Mouse (Mus musculus) heart, embryonic 11.5 days (tissue): ENCODE measurements around the gene Marveld1. TPM values are rescaled to one million over a fixed set of nuclear protein-coding genes. Genes with fewer than 3 reads are reported as not detected.

ENCODE experiments used
- ATAC-seq: fragments of 200-750 bp; cut with Nextera tagmentation; replicated peaks from 2 replicates; pipeline ENCODE4 v1.8.0; 2017; ENCODE audit warnings: moderate library complexity; ENCODE audit not compliant: insufficient number of reproducible peaks, low FRiP score, low TSS enrichment
- H3K27ac ChIP-seq: fragments of 300-500 bp; sonication (generic); 2 replicates; pipeline ENCODE4 v1.5.1; 2014; ENCODE audit warnings: mild to moderate bottlenecking, low read depth, low read length
- H3K27me3 ChIP-seq: fragments of 300-500 bp; sonication (generic); 2 replicates; pipeline ENCODE4 v1.6.1; 2014; ENCODE audit warnings: mild to moderate bottlenecking, low read length, mixed read lengths; ENCODE audit not compliant: control insufficient read depth, insufficient read depth
- H3K36me3 ChIP-seq: fragments of 300-500 bp; sonication (generic); 2 replicates; pipeline ENCODE4 v1.6.1; 2014; ENCODE audit warnings: mild to moderate bottlenecking, low read length, moderate library complexity, mixed read lengths; ENCODE audit not compliant: control insufficient read depth, insufficient read depth
- H3K4me1 ChIP-seq: fragments of 300-500 bp; sonication (generic); 2 replicates; pipeline ENCODE4 v1.6.1; 2014; ENCODE audit warnings: low read length; ENCODE audit not compliant: control insufficient read depth, insufficient read depth
- H3K4me2 ChIP-seq: fragments of 300-500 bp; sonication (generic); 2 replicates; pipeline ENCODE4 v1.6.1; 2014; ENCODE audit warnings: mild to moderate bottlenecking, moderate library complexity
- H3K4me3 ChIP-seq: fragments of 300-500 bp; sonication (generic); 2 replicates; pipeline ENCODE4 v1.5.1; 2014; ENCODE audit warnings: low read depth, low read length
- H3K9ac ChIP-seq: fragments of 300-500 bp; sonication (generic); 2 replicates; pipeline ENCODE4 v1.6.1; 2014; ENCODE audit warnings: mild to moderate bottlenecking, low read depth, low read length, moderate library complexity
- H3K9me3 ChIP-seq: fragments of 300-500 bp; sonication (generic); replicated peaks from 2 replicates; pipeline ENCODE4 v1.6.1; 2016; ENCODE audit warnings: low read length; ENCODE audit not compliant: control insufficient read depth
- WGBS: fragments of 180-500 bp; shearing (Covaris S2); extraction: QIAGEN DNeasy Blood & Tissue Kit; methylation state at CpG from one replicate; pipeline ENCODE4 v1.1.7; 2014; ENCODE audit not compliant: insufficient replicate concordance; 5-methylcytosine and 5-hydroxymethylcytosine counted together
- polyA plus RNA-seq: library from polyadenylated mRNA; unstranded; fragments of >200 nt; fragmentation: Nextera tagmentation; extraction: Ambion mirVana; gene quantifications from 2 replicates; pipeline ENCODE4 v1.2.1, GENCODE M21; 2014

Marveld1 gene
- polyA plus RNA-seq, 1 experiment from 2014 or later: 14.4 TPM

DNA sequence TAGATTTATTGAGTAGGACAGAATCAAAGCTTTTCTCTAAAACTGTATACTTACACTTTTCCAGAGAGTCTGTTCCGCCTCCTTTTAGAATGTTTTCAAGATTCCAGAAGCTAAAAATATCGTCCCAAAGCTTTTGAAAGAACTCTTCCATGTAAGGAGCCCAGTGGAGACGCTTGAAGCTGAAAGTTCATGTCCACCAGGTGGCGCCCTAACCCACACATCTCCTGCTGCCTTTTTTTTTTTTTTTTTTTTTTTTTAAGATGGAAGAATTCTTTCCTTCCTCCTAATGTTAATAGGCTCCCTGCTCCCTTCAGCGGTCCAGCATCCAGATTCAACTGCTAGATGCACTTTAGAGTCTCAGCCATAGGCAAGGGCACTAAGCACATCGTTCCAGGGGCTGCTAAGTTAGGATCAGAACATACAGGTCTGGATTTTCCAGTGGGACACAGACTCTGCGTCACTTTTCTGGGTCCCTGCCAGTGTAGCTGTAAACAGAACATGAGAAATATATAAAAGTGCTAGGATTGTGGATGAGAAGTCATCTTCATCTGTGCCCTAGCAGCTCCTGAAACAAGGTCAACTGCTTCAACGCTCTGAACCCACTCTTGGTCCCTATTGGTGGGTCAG lies 2.5 kb upstream of the Marveld1 start:
- no peak overlapping the region for H3K27ac ChIP-seq

DNA sequence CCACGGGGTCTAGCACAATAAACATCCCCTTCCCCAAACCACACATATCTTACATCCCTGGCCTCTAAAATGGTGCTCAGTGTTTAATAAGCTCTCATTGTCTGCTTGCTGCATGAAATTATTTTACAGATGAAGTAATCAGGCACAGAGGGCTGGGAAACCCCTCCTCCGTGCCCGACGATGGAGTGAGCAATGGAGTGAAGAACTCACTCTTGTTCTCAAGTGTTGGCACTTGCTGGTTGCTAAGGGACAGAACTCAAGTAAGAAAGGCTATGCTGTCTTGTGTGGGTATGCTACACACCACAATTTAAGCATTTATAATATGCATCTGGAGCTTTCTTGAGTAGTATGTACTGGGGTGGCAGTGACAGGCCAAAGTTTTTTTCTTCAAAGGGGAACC lies 2.0 kb upstream of the Marveld1 start:
- H3K27ac ChIP-seq: no peak overlapping the region
- ATAC-seq: no peak
- peaks cover 21% of the 10 kb centered on the region for H3K4me1 ChIP-seq
- H3K4me3 ChIP-seq: no peak overlapping the region
- no peaks in the 10 kb centered on the region for H3K36me3 ChIP-seq
- 56% methylated on average over 4 of the region's 4 CpGs for WGBS
- no peaks in the 10 kb centered on the region for H3K27me3 ChIP-seq
- no peak overlapping the region for H3K9ac ChIP-seq
- H3K4me2 ChIP-seq: no peak overlapping the region
- no peaks in the 10 kb centered on the region for H3K9me3 ChIP-seq

More for the DNA sequence above, 2.5 kb upstream of the Marveld1 start:
- no peaks in the 10 kb centered on the region for H3K36me3 ChIP-seq
- no peak overlapping the region for H3K4me3 ChIP-seq
- H3K9ac ChIP-seq: no peak overlapping the region
- H3K4me1 ChIP-seq: peaks cover 15% of the 10 kb centered on the region
- 28% methylated on average over 8 of the region's 8 CpGs for WGBS
- ATAC-seq: no peak
- no peak overlapping the region for H3K4me2 ChIP-seq
- no peaks in the 10 kb centered on the region for H3K9me3 ChIP-seq
- no peaks in the 10 kb centered on the region for H3K27me3 ChIP-seq

DNA sequence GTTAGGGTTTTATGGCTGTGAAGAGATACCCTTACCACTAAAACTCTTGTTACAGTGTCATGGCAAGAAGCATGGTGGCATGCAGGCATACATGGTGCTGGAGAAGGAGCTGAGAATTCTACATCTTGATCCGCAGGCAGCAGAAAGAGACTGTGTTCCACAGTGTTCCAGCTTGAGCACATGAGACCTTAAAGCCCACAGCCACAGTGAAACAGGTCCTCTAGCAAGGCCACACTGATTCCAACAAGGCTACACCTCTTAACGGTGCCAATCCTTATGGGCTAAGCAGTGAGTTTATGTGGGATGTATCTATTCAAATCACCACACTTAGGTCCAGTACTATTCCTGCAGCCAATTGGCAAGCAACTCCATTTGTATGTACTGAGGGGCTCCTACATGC lies 1.5 kb upstream of the Marveld1 start:
- Histone ChIP-seq H3K9ac (no peak overlapping the region), H3K4me3 (no peak overlapping the region), H3K27ac (no peak overlapping the region), H3K9me3 (no peaks in the 10 kb centered on the region), H3K27me3 (no peaks in the 10 kb centered on the region), H3K4me2 (no peak overlapping the region), H3K4me1 (peaks cover 25% of the 10 kb centered on the region), H3K36me3 (no peaks in the 10 kb centered on the region)
- WGBS: 87% methylated on average over 2 of the region's 2 CpGs
- ATAC-seq: no peak

DNA sequence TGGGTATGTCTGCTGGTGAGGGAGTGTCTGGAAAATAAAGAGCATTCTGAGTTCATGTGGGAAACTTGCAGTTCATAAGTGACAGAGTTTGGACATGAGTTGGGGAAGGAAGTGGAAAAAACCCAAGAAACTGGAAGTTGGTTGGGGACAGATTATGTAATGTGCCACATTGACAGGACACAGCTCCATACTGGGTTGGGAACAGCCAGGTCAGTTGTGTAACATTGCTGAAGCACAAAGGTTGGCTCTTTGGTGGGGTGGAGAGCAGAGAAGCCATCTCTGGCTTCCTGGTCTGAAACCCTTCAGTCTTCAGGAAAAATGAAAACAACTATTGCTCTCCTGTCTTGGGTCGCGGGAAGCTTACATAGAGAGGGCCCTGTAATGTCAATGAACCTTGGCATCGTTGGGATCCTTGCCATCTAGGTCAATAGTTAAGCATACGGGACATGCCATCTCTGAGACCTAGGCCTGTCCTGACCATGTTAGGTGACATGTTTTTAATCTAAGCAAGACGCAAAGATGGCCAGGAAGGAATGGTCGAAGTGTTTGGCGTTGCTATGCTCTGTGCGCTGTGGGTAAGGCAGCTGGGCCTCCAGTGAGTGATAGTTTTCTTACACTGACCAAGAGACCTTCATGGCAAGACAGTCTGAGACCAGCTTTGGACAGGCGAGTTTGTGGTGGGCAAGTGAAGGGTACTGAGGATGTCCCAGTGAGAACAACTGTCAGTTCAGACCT lies 757 bp upstream of the Marveld1 start:
- no peak for ATAC-seq
- Histone ChIP-seq H3K36me3 (no peaks in the 10 kb centered on the region), H3K9me3 (no peaks in the 10 kb centered on the region), H3K4me1 (peaks cover 26% of the 10 kb centered on the region), H3K27ac (peak overlapping the region; percentile 84; the same call in 1 of the 2 replicates), H3K27me3 (no peaks in the 10 kb centered on the region), H3K9ac (no peak overlapping the region), H3K4me2 (peak overlapping the region; percentile 96; the same call in 1 of the 2 replicates), H3K4me3 (no peak overlapping the region)
- 81% methylated on average over 9 of the region's 9 CpGs for WGBS

DNA sequence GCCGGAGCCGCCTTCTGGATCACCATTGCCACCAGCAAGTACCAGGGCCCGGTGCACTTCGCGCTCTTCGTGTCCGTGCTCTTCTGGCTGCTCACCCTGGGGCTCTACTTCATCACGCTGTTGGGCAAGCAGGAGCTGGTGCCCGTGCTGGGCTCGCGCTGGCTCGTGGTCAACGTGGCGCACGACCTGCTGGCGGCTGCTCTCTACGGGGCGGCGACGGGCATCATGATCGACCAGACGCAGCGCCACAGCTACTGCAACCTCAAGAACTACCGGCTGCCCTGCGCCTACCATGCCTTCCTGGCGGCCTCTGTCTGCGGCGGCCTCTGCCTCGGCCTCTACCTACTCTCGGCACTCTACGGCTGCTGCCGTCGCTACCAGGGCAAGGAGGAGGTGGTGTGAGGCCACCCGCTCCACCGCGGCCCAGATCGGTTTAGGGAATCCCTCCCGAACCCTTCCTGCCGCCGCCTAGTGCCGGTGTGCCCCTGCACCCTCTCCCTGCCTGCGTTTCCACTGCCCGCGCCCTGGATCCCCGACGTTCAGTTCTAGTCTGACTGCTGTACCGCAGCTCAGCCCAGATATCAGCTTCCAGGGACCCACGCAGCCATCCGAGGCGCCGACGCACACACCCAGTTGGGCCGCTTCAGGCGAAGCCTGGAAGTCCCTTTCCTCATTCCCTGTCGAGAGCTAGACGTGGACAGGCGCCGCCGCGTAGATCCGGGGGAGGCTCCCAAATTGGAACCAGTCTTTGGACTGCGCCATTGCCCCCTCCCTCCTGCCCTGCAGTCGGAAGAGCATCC lies 769 bp downstream of the Marveld1 start:
- Histone ChIP-seq H3K4me2 (peak overlapping the region; percentile 96), H3K9me3 (no peaks in the 10 kb centered on the region), H3K4me3 (peak overlapping the region; percentile 73), H3K36me3 (no peaks in the 10 kb centered on the region), H3K27me3 (no peaks in the 10 kb centered on the region), H3K27ac (peak overlapping the region; percentile 84), H3K9ac (peak overlapping the region; percentile 92), H3K4me1 (peaks cover 30% of the 10 kb centered on the region)
- peak; percentile 23; the same call in 1 of the 2 replicates for ATAC-seq
- WGBS: under 1% methylated on average over 63 of the region's 63 CpGs

DNA sequence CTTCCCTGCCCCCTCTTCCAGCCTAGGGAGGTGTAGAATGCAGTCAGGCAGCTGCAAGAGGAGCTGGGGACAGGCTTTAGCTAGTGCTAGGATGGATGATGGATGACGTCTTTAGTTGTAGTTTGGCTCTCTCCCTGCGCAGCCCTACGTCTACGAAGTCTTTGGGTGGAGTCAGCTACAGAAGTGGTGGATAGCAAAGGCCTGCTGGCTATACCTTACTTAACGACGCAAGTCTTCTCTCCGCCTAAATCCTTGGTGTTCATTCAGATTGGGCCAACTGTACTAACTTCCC lies 1.3 kb downstream of the Marveld1 start:
- ATAC-seq: peak; percentile 44; the same call in 1 of the 2 replicates
- H3K4me1 ChIP-seq: peaks cover 30% of the 10 kb centered on the region
- peak overlapping the region; percentile 84 for H3K27ac ChIP-seq
- peak overlapping the region; percentile 92 for H3K9ac ChIP-seq
- peak overlapping the region; percentile 96 for H3K4me2 ChIP-seq
- H3K9me3 ChIP-seq: no peaks in the 10 kb centered on the region
- peak overlapping the region; percentile 73 for H3K4me3 ChIP-seq
- no peaks in the 10 kb centered on the region for H3K36me3 ChIP-seq
- WGBS: 9% methylated on average over 7 of the region's 7 CpGs
- H3K27me3 ChIP-seq: no peaks in the 10 kb centered on the region

DNA sequence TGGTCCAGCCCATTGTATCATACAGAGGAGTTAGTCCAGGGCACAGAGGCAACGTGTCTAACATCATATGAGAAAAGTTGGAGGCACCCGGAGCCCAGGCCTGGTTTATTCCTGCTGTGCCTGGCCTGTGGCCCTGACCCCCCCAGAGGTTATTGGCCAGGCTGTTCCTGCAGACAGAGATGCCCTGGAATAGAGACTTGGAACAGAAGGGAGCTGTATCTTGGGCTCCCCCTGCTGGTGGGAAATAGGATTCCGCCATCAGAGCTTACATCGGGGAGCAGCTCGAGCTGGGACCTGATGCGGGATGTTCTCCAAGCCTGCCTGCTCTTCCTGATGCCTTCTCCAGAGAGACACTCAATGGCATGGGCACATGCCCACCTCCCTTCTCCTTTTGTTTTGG lies 4.8 kb downstream of the Marveld1 start:
- H3K9me3 ChIP-seq: no peaks in the 10 kb centered on the region
- H3K27me3 ChIP-seq: no peaks in the 10 kb centered on the region; the same call in 1 of the 2 replicates
- H3K9ac ChIP-seq: no peak overlapping the region
- 4% methylated on average over 6 of the region's 6 CpGs for WGBS
- ATAC-seq: no peak
- no peak overlapping the region for H3K4me2 ChIP-seq
- H3K4me3 ChIP-seq: no peak overlapping the region
- H3K4me1 ChIP-seq: peaks cover 30% of the 10 kb centered on the region
- no peak overlapping the region for H3K27ac ChIP-seq
- H3K36me3 ChIP-seq: no peaks in the 10 kb centered on the region

DNA sequence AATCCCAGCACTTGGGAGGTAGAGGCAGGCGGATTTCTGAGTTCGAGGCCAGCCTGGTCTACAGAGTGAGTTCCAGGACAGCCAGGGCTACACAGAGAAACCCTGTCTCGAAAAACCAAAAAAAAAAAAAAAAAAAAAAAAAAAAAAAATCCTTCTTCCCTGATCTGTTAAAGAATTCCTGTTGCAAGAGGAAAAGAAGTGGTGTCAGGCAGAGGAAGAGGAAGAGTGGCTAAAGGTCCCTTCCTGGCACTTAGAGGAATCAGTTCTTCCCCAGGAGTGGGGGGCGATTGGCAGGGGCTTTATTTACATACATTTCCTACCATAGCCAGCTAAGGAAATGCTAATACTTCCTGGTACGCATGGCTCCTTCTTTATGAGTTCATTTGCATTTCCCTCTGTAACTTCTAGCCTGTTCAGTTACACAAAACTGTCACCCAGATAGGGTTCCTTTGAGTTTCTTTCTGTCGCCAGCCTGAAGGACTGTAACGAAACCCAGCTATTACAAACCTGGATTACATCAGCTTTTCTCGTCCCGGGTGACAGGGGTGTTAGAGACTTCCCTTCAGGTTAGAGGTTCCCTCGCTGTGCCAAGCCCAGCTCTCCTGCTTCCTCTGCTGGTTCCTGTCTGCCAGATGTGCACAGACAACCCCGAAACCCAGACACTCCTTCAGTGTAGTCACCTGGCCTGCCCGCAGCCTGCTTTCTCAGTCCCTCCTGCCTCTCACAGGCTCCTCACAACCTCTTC lies 10.5 kb downstream of the Marveld1 start:
- H3K27ac ChIP-seq: no peak overlapping the region
- H3K4me2 ChIP-seq: no peak overlapping the region
- ATAC-seq: no peak
- no peaks in the 10 kb centered on the region; the same call in 1 of the 2 replicates for H3K27me3 ChIP-seq
- H3K9me3 ChIP-seq: no peaks in the 10 kb centered on the region
- no peaks in the 10 kb centered on the region for H3K36me3 ChIP-seq
- H3K4me1 ChIP-seq: peaks cover 7% of the 10 kb centered on the region; the same call in 1 of the 2 replicates
- H3K9ac ChIP-seq: no peak overlapping the region
- WGBS: 44% methylated on average over 12 of the region's 12 CpGs
- H3K4me3 ChIP-seq: no peak overlapping the region
